Mouse (Mus musculus): ENCODE data around the gene Dhx58. TPM values are rescaled to one million over a fixed set of nuclear protein-coding genes. Genes with fewer than 3 reads are reported as not detected.

Dhx58 gene
- total RNA-seq, 1 experiment, result 2.3 TPM

- H3K36me3 ChIP-seq (ENCODE audit: control insufficient read depth, insufficient read depth, low read length, poor library complexity, severe bottlenecking), result peaks cover 27% of the 10 kb centered on the region
- TF ChIP-seq HCFC1 (IDR thresholded peaks at IDR 0.05; ENCODE audit: borderline replicate concordance, insufficient read depth, low read length), result no peak
- no peak for TF ChIP-seq ZC3H11A (IDR thresholded peaks at IDR 0.05; ENCODE audit: borderline replicate concordance, low read depth, low read length)
- no peak for TF ChIP-seq CHD2 (IDR thresholded peaks at IDR 0.05; ENCODE audit: low read depth, low read length)
- TF ChIP-seq ZNF384 (IDR thresholded peaks at IDR 0.05; ENCODE audit: low read depth, low read length), result no peak
- TF ChIP-seq MAFK (IDR thresholded peaks at IDR 0.05; ENCODE audit: insufficient read depth, low read depth, low read length), result no peak
- no peak overlapping the region for H3K4me3 ChIP-seq (ENCODE audit: insufficient read depth in 1 of 2, low read depth in 1 of 2, low read length in 2 of 2, poor library complexity in 1 of 2, severe bottlenecking in 1 of 2)
- H3K27ac ChIP-seq (ENCODE audit: insufficient read depth, low read depth, low read length, poor library complexity, severe bottlenecking), result no peak overlapping the region
- H3K9me3 ChIP-seq (ENCODE audit: control insufficient read depth, insufficient read depth, low read depth, low read length), result no peaks in the 10 kb centered on the region
- no peak overlapping the region for H3K9ac ChIP-seq (ENCODE audit: insufficient read depth, low read depth, low read length, poor library complexity, severe bottlenecking)
- in situ Hi-C loops (cut with MboI; ENCODE audit: low sequenced_read_pairs in 2 of 2, unreplicated experiment in 2 of 2), result no loop called here
- no peak for DNase-seq (ENCODE audit: low read depth, low spot score)
- peaks cover 12 to 25% of the 10 kb centered on the region in 2 experiments for H3K4me1 ChIP-seq (ENCODE audit: control insufficient read depth in 2 of 2, insufficient read depth in 2 of 2, low read length in 2 of 2, poor library complexity in 1 of 2)
These were observed 15.2 kb upstream of the Dhx58 start for GRCm38 (mm10) chr11:100719312-100719711.

GRCm38 (mm10) chr11:100718866-100719265 lies 14.8 kb upstream of the Dhx58 start:
- Histone ChIP-seq H3K4me3 (ENCODE audit: insufficient read depth in 1 of 2, low read depth in 1 of 2, low read length in 2 of 2, poor library complexity in 1 of 2, severe bottlenecking in 1 of 2) (no peak overlapping the region), H3K9ac (ENCODE audit: insufficient read depth, low read depth, low read length, poor library complexity, severe bottlenecking) (no peak overlapping the region), H3K9me3 (ENCODE audit: control insufficient read depth, insufficient read depth, low read depth, low read length) (no peaks in the 10 kb centered on the region), H3K27ac (ENCODE audit: insufficient read depth, low read depth, low read length, poor library complexity, severe bottlenecking) (no peak overlapping the region), H3K4me1 (ENCODE audit: control insufficient read depth in 2 of 2, insufficient read depth in 2 of 2, low read length in 2 of 2, poor library complexity in 1 of 2) (peaks cover 12 to 25% of the 10 kb centered on the region in 2 experiments), H3K36me3 (ENCODE audit: control insufficient read depth, insufficient read depth, low read length, poor library complexity, severe bottlenecking) (peaks cover 27% of the 10 kb centered on the region)
- DNase-seq (ENCODE audit: low read depth, low spot score), result no peak
- in situ Hi-C loops (cut with MboI; ENCODE audit: low sequenced_read_pairs in 2 of 2, unreplicated experiment in 2 of 2), result no loop called here
- TF ChIP-seq ZC3H11A (IDR thresholded peaks at IDR 0.05; ENCODE audit: borderline replicate concordance, low read depth, low read length) (no peak), HCFC1 (IDR thresholded peaks at IDR 0.05; ENCODE audit: borderline replicate concordance, insufficient read depth, low read length) (no peak), ZNF384 (IDR thresholded peaks at IDR 0.05; ENCODE audit: low read depth, low read length) (no peak), MAFK (IDR thresholded peaks at IDR 0.05; ENCODE audit: insufficient read depth, low read depth, low read length) (no peak), CHD2 (IDR thresholded peaks at IDR 0.05; ENCODE audit: low read depth, low read length) (no peak)

GRCm38 (mm10) chr11:100718462-100718861 lies 14.4 kb upstream of the Dhx58 start:
- no peak for DNase-seq (ENCODE audit: low read depth, low spot score)
- Histone ChIP-seq H3K27ac (ENCODE audit: insufficient read depth, low read depth, low read length, poor library complexity, severe bottlenecking) (no peak overlapping the region), H3K4me3 (ENCODE audit: insufficient read depth in 1 of 2, low read depth in 1 of 2, low read length in 2 of 2, poor library complexity in 1 of 2, severe bottlenecking in 1 of 2) (no peak overlapping the region), H3K9me3 (ENCODE audit: control insufficient read depth, insufficient read depth, low read depth, low read length) (no peaks in the 10 kb centered on the region), H3K36me3 (ENCODE audit: control insufficient read depth, insufficient read depth, low read length, poor library complexity, severe bottlenecking) (peaks cover 27% of the 10 kb centered on the region), H3K4me1 (ENCODE audit: control insufficient read depth in 2 of 2, insufficient read depth in 2 of 2, low read length in 2 of 2, poor library complexity in 1 of 2) (peaks cover 12 to 25% of the 10 kb centered on the region in 2 experiments), H3K9ac (ENCODE audit: insufficient read depth, low read depth, low read length, poor library complexity, severe bottlenecking) (no peak overlapping the region)
- no peak for TF ChIP-seq ZC3H11A (IDR thresholded peaks at IDR 0.05; ENCODE audit: borderline replicate concordance, low read depth, low read length)
- TF ChIP-seq CHD2 (IDR thresholded peaks at IDR 0.05; ENCODE audit: low read depth, low read length), result no peak
- no peak for TF ChIP-seq MAFK (IDR thresholded peaks at IDR 0.05; ENCODE audit: insufficient read depth, low read depth, low read length)
- no peak for TF ChIP-seq ZNF384 (IDR thresholded peaks at IDR 0.05; ENCODE audit: low read depth, low read length)
- in situ Hi-C loops (cut with MboI; ENCODE audit: low sequenced_read_pairs in 2 of 2, unreplicated experiment in 2 of 2), result no loop called here

GRCm38 (mm10) chr11:100716649-100717048 lies 12.6 kb upstream of the Dhx58 start:
- TF ChIP-seq ZC3H11A (IDR thresholded peaks at IDR 0.05; ENCODE audit: borderline replicate concordance, low read depth, low read length), result no peak
- no peak for TF ChIP-seq ZNF384 (IDR thresholded peaks at IDR 0.05; ENCODE audit: low read depth, low read length)
- no peak for TF ChIP-seq HCFC1 (IDR thresholded peaks at IDR 0.05; ENCODE audit: borderline replicate concordance, insufficient read depth, low read length)
- TF ChIP-seq MAFK (IDR thresholded peaks at IDR 0.05; ENCODE audit: insufficient read depth, low read depth, low read length), result no peak
- no peak for TF ChIP-seq CHD2 (IDR thresholded peaks at IDR 0.05; ENCODE audit: low read depth, low read length)
- no peak for DNase-seq (ENCODE audit: low read depth, low spot score)

GRCm38 (mm10) chr11:100714948-100715347 lies 10.9 kb upstream of the Dhx58 start:
- in situ Hi-C loops (cut with MboI; ENCODE audit: low sequenced_read_pairs in 2 of 2, unreplicated experiment in 2 of 2), result no loop called here
- H3K36me3 ChIP-seq (ENCODE audit: control insufficient read depth, insufficient read depth, low read length, poor library complexity, severe bottlenecking), result peaks cover 35% of the 10 kb centered on the region
- H3K9ac ChIP-seq (ENCODE audit: insufficient read depth, low read depth, low read length, poor library complexity, severe bottlenecking), result no peak overlapping the region; the same call in 1 of the 2 replicates
- DNase-seq (ENCODE audit: low read depth, low spot score), result no peak
- no peak overlapping the region for H3K27ac ChIP-seq (ENCODE audit: insufficient read depth, low read depth, low read length, poor library complexity, severe bottlenecking)
- H3K9me3 ChIP-seq (ENCODE audit: control insufficient read depth, insufficient read depth, low read depth, low read length), result no peaks in the 10 kb centered on the region
- H3K4me3 ChIP-seq (ENCODE audit: insufficient read depth in 1 of 2, low read depth in 1 of 2, low read length in 2 of 2, poor library complexity in 1 of 2, severe bottlenecking in 1 of 2), result no peak overlapping the region
- H3K4me1 ChIP-seq (ENCODE audit: control insufficient read depth in 2 of 2, insufficient read depth in 2 of 2, low read length in 2 of 2, poor library complexity in 1 of 2), result peaks cover 2 to 18% of the 10 kb centered on the region in 2 experiments; a peak in 3 of 4 replicates
- TF ChIP-seq MAFK (IDR thresholded peaks at IDR 0.05; ENCODE audit: insufficient read depth, low read depth, low read length) (no peak), HCFC1 (IDR thresholded peaks at IDR 0.05; ENCODE audit: borderline replicate concordance, insufficient read depth, low read length) (no peak), ZNF384 (IDR thresholded peaks at IDR 0.05; ENCODE audit: low read depth, low read length) (no peak), CHD2 (IDR thresholded peaks at IDR 0.05; ENCODE audit: low read depth, low read length) (no peak), ZC3H11A (IDR thresholded peaks at IDR 0.05; ENCODE audit: borderline replicate concordance, low read depth, low read length) (no peak)

More at GRCm38 (mm10) chr11:100716649-100717048, 12.6 kb upstream of the Dhx58 start:
- in situ Hi-C loops (cut with MboI; ENCODE audit: low sequenced_read_pairs in 2 of 2, unreplicated experiment in 2 of 2), result no loop called here
- Histone ChIP-seq H3K36me3 (ENCODE audit: control insufficient read depth, insufficient read depth, low read length, poor library complexity, severe bottlenecking) (peaks cover 27% of the 10 kb centered on the region), H3K4me3 (ENCODE audit: insufficient read depth in 1 of 2, low read depth in 1 of 2, low read length in 2 of 2, poor library complexity in 1 of 2, severe bottlenecking in 1 of 2) (no peak overlapping the region), H3K4me1 (ENCODE audit: control insufficient read depth in 2 of 2, insufficient read depth in 2 of 2, low read length in 2 of 2, poor library complexity in 1 of 2) (peaks cover 8 to 20% of the 10 kb centered on the region in 2 experiments), H3K9me3 (ENCODE audit: control insufficient read depth, insufficient read depth, low read depth, low read length) (no peaks in the 10 kb centered on the region), H3K27ac (ENCODE audit: insufficient read depth, low read depth, low read length, poor library complexity, severe bottlenecking) (no peak overlapping the region), H3K9ac (ENCODE audit: insufficient read depth, low read depth, low read length, poor library complexity, severe bottlenecking) (no peak overlapping the region)
